Mouse (Mus musculus) brain, embryonic 18.5 days (tissue): ENCODE measurements at regions not wholly inside any gene's neighbourhood (a gene's known extent, or its start where the extent isn't known, plus 50 kb on each side); places are given as distances from the start of the nearest gene placed in this dataset.

ENCODE experiments used
- DNase-seq: peaks from one replicate; pipeline ENCODE4 v3.0.0-alpha.2; 2012; ENCODE audit warnings: low read depth, low spot score

DNA sequence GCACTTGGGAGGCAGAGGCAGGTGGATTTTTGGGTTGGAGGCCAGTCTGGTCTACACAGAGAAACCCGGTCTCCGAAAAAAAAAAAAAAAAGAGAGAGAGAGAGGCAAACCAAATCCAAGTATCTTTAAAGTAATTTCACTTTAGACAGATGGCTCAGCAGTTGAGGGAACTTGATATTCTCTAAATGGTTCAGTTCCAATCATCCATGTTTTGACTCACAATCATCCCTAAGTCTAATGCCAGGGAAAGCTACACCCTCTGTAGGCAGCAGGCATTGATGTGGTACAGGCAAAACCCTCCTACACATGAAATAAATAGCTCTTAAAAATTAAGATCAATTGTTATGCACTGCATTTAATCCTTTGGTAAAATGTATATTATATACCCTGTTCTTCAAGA lies 248.8 kb upstream of the Gm5152 start:
- DNase-seq = peak; percentile 12

DNA sequence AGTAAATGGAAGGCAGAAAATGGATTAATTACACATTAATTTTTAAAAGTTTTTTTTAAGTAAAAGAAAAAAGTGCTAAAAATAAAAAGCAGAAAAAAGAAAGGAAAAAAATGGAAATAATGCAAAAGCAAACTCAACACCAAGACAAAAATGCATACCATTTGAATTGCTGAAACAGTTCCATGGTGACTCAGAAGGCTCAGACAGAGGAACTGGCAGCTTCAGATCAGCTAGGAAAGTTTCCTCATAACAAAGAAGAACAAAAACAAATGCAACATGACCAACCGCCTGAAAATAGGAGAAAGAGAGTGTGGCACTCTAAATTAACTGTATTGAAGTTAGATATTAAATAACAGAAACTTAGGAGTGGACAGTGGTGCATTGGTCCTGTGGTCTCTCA lies 231.7 kb upstream of the Gm5152 start:
- DNase-seq = no peak

DNA sequence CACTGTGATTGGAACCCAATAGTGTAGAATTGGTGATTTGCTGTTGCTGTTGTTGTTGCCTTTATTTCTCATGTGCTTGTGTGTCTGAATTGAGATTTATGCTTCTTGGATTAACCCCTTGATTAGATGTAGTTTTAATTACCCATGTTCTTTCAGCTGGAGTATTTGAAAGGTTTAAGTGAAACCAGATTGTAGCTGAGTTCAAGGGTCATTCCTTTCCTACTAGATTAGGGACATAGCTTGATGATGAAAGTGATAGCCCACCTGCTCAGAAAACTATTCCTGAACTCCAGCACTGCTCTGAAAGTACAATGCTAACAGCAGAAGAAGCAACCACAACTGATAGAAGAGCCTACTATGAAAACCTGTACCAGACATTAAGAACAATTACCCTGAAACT lies 231.1 kb upstream of the Gm5152 start:
- no peak for DNase-seq

DNA sequence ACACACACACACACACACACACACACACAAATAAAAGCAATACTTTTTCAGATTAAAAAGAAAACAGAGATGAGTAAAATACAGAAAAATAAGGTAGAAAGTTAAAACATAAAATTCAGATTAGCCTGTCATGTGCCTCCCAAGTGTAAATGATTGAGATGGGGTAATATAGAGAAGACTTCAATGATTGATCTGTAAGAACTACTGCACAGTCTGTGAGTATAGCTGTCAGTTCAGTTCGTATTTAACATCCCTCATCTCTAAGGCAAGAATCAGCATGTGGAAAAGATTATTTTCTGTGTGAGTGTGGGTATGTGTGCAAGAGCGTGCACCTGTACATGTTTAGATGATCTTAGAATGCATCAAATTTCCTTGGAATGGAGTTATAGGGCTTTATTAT lies 200.3 kb upstream of the Gm5152 start:
- no peak for DNase-seq

DNA sequence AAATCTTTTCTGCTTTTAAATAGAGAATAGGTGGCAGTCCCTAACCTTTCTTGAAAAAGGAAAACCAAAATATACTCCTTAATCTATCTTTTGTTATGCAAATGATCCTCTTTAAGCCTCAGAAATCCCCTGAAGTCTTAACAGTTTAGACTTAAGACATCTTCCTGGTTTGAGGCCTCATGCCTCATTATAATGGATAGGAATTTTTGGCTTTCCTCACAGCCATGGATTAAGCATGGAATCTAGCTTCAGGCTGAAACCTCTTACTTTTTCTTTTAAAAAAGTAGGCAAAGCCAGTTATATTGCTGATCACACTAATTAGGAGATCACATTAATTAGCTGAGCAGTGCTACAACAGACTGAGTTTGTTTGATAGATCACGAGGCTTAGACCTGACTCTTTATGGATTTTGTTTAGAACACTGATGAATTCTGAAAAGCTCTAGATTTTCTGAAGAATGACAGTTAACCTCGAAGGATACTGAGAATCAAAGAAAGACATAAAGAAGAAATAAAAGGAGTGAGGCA lies 171.4 kb upstream of the Gm5152 start:
- no peak for DNase-seq

DNA sequence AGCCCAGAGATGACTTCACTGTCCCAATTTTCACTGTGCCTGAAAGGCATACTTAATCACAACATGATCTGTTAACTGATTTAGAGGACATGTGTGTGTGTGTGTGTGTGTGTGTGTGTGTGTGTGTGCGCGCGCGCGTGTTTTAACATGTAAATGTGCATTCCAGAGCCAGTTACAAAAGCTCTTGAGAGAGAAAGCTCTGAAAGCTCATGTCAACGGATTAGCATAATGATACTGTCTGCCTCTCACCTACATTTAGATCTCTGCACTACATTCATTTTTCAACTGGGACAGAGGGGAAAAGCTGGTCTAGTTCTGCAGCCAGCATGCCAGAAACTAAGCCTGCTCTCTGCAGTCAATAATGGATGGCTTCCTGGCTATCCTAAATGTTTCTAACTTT lies 170.6 kb upstream of the Gm5152 start:
- no peak for DNase-seq

DNA sequence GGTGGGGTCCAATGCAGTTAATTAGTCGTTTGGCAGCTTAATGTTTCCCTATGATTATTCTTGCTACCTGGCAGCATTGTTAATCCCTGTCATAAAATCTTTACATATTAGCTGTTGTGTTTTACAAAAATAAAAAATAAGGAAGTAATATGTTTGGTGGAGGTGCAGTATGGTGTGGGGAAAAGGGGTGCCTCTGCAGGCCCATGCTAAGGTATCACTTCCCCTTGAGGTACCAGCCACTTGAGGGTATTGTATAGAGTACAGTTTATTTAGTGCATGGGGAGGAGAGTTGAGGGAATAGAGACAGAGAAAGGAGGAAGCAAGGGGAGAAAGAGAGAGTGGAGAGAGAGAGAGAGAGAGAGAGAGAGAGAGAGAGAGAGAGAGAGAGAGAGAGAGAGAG lies 167.7 kb upstream of the Gm5152 start:
- DNase-seq = no peak

DNA sequence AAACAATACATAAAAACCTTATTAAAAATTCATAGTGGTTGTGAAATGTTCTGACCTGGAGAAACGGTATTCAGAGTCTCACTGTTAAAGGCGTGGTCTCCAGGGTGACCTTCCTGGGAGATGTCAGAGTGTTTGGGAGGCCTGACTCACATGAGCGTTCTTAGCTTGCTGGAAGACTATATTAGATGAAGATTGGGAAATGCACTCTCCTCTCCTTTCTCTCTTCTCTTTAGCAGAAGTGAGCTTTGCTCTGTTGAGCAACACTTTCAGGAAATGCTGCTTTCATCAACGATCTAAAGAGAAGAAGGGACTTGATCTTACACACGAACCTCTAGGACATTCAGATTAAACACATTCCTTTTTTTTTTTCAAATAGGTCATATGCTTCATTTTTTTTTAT lies 147.2 kb upstream of the Gm5152 start:
- no peak for DNase-seq

DNA sequence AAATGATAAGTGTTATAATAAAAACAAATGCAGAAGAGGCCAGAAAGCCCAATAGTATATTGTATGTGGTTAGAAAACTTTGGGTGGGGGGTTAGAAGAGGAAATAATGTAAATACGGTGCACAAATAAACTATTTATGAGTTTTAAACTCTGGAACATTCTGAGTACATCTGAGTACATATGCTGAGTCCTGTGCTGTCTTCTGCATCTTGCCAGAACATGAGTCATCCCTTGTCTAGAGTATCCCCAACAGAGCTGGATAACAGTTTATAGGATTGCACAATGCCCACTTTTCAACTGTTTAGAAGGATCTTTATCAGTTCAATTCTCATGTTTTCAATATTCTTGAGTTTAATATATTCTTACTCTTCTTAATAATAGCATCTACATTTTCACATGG lies 142.7 kb upstream of the Gm5152 start:
- no peak for DNase-seq

DNA sequence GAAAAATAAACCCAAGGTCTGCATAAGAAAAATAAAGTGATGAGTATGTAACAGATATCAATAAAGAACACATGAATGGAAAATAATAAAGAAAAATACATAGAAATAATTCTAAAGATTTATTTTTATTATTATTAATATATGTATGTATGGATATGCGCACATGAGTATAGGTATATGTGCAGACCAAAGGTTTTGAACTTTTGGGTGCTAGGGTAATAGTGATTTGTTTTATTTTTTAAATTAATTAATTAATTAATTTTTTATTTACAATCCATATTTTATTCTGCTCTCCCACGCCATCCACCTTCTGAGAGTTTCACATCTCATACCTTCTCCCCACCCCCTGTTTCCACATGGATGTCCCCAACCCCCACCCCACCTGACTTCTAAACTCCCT lies 105.8 kb upstream of the Gm5152 start:
- no peak for DNase-seq

DNA sequence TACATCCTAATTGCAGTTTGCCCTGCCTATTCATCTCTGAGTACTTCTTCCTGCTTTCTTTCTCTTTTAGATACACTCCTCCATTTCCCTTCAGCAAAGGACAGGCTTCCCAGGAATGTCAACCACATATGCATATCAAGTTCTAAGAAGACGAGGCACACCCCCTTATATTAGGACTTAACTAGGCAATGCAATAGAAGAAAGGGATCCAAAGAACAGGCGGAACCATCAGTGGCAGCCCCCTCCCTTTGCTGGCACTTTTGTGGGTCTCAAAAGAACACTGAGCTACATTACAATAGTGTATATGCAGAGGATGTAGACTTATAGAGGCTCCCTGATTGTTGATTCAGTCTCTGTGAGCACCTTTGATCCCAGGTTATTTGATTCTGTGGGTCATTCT lies 74.3 kb upstream of the Gm5152 start:
- no peak for DNase-seq
